Mouse (Mus musculus): ENCODE data around the gene Tfap4. TPM values are rescaled to one million over a fixed set of nuclear protein-coding genes. Genes with fewer than 3 reads are reported as not detected.

The Tfap4 gene
- total RNA-seq, 2 experiments from 2014 or later: 3.0 to 3.1 TPM

- intact Hi-C loops (cut with DNase I): no loop called here
Measured at GRCm38 (mm10) chr16:4558384-4558979, 1.2 kb downstream of the Tfap4 start.

DNA sequence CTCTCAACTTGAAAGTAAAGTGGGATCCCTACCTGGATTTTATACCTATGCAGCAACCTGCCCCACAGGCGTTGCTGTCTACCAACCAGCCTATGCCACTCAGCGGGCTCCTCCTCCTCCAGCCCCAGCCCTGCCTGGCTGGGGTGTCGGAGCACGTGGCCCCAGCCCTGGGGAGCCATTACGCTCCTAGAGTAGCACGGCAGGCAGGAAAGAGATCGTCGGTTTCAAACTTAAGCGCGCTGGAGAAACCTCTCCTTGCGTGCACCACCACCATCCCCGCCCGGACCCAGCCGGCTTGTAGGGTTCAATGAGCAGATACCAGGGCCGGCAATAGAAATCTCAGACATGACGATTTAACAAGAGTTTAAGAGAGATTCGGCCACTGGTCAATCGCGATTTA lies 1.7 kb downstream of the Tfap4 start:
- intact Hi-C loops (cut with DNase I): no loop called here

More at GRCm38 (mm10) chr16:4558384-4558979, 1.2 kb downstream of the Tfap4 start:
- peak; percentile 86 to 91 for DNase-seq

GRCm38 (mm10) chr16:4557085-4557484 lies 2.6 kb downstream of the Tfap4 start:
- no peak for DNase-seq
- intact Hi-C loops (cut with DNase I): no loop called here

More for the DNA sequence above, 1.7 kb downstream of the Tfap4 start:
- peak; percentile 48 to 71 for DNase-seq

DNA sequence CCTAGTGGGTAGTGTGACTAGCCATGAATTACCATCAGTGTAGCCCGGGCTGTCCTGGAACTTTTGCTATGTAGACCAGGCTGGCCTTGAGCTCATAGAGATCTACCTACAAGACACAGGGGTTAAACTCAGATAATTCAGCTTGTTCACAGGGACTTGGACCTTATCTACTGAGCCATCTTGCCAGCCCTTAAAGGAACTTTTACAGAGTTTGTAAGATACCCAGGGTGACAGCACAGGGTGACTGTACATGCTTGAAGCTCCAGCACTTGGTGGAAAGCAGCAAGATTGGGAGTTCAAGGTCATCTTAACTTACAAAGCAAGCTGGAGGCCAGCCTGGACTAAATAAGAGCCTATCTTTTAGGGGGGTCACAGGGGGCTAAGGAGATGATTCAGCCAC lies 4.1 kb downstream of the Tfap4 start:
- intact Hi-C loops (cut with DNase I): no loop called here
- DNase-seq: no peak

- DNase-seq: peak; percentile 43
- intact Hi-C loops (cut with DNase I): loop anchor here (5.0 kb wide), 1 partner anchor 114 kb away; no protein-coding TSS in a partner anchor
Measured at GRCm38 (mm10) chr16:4552829-4553550, 6.7 kb downstream of the Tfap4 start.

DNA sequence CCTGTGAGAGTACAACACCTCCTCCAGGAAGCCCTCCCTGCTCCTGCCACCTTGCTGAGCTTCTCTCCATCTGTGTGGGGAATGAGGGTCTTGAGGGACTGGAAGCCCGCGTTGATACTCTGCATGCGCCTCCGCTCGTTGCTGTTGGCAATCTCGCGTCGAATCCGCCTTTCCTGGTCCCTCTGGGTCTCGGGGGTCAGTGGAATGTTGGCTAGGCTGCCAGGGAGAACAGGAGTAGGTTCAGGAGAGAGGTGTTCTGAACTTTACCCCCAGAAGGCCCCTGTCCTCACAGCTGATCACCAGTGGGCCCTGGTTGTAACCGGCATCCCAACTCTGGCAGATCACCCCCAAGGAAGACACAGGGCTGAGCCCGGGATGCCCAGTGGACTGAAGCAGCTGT lies 7.8 kb downstream of the Tfap4 start:
- intact Hi-C loops (cut with DNase I): loop anchor here (1.0 to 5.0 kb wide), 3 partner anchors 16 to 115 kb away; no protein-coding TSS in a partner anchor
- no peak for DNase-seq

DNA sequence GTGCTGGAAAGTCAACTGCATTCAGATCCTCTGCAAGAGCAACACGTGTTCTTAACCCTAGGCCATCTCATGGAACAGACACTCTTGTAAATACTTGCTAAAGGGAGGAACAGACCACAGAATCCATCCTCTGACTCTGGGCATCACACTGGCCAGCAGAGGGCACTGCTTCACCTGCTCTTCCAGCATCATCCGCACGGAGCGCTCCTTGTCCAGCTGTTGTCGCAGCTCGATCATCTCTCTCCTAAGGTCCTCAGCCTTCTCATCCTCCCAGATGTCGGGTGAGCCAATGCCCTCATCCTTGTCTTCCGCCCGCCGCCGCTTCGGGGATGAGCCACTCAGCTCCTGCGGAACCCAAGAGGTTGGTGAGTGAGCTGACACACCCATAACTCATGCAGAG lies 8.6 kb downstream of the Tfap4 start:
- peak; percentile 77 to 80 for DNase-seq
- intact Hi-C loops (cut with DNase I): loop anchor here (1.0 to 5.0 kb wide), 3 partner anchors 17 to 116 kb away; no protein-coding TSS in a partner anchor

- intact Hi-C loops (cut with DNase I): no loop called here
- no peak for DNase-seq
Measured at GRCm38 (mm10) chr16:4548953-4549688, 10.5 kb downstream of the Tfap4 start.

DNA sequence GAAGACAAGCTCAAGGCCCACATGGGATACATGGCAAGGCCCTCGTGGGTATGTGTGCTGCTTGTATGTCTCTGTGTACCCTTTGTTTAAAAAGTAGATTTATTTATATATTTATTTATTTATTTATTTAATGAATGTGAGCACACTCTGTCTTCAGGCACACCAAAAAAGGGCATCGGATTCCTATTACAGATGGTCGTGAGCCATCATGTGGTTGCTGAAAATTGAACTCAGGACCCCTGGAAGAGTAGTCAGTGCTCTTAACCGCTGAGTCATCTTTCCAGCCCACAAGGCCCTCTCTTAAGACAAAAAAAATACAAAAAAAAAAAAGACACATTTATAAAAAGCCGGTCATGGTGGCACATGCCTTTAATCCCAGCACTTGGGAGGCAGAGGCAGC lies 12.0 kb downstream of the Tfap4 start:
- intact Hi-C loops (cut with DNase I): no loop called here
- DNase-seq: no peak

DNA sequence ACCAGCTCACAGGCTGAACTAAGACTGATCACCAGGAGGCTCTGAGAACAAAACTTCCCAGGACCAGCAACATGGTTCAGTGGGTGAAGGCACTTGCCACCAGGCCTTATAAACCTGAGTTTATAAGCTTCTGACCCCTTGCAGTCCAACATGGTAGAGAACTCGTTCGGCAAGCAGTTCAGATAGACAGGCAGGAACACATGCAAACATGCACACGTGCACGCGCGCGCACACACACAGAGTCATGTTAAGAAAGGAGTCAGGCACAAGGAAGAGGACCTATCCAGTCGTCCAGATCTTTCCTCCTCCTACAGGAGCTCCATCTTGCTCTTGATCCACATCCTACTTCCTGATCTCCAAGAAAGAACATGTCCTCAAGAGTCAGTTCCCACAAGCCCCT lies 12.8 kb downstream of the Tfap4 start:
- intact Hi-C loops (cut with DNase I): no loop called here

GRCm38 (mm10) chr16:4544845-4545244 lies 14.8 kb downstream of the Tfap4 start:
- no peak for DNase-seq
- intact Hi-C loops (cut with DNase I): loop anchor here (5.0 kb wide), 1 partner anchor 123 kb away; the partner anchor contains the start of gene Adcy9

More for the DNA sequence above, 12.8 kb downstream of the Tfap4 start:
- no peak for DNase-seq

GRCm38 (mm10) chr16:4543266-4543665 lies 16.4 kb downstream of the Tfap4 start:
- DNase-seq: no peak
- intact Hi-C loops (cut with DNase I): loop anchor here (5.0 kb wide), 1 partner anchor 121 kb away; the partner anchor contains the start of gene Adcy9

GRCm38 (mm10) chr16:4542236-4542774 lies 17.3 kb downstream of the Tfap4 start:
- intact Hi-C loops (cut with DNase I): loop anchor here (1.0 to 5.0 kb wide), 2 partner anchors 53 to 120 kb away; partner anchors contain the start of gene Adcy9
- DNase-seq: no peak

DNA sequence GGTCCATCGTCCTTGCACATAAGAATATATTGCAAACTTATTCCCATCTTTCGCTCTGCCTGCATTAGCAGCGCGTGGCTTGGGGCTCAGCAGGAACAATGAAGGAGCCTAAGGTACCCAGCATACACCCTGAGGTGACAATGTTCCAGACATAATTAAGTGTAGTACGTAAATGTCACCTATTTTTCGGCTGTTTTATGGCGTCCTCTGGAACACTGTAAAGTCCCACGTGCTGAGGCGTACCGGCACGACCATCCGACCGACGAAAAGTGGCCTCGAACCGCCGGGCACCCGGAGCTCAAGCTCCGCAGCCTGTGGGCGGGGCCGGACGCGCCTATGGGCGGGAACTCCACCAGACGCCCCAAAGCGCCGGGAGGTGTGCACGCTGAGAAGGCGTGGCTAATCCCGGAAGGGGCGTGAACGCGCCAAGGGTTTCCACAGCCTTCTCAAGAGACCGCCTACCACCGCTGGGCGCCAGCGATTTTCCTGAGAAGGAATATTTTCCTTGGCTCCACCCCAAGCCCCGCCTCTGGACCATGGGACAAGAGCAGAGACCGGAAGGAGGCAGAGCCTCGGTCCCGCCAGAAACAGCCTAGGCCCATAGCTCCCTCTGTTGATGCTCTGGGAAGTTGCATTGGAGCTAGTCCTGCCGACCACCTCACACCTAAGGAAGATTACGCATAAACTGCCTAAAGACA lies 18.0 kb downstream of the Tfap4 start, which contains the start of gene Srl:
Gene Srl, minus strand, starts transcription at position 316 of the 698 bp plus-strand sequence.
- peak; percentile 100 for DNase-seq
- intact Hi-C loops (cut with DNase I): loop anchor here (1.0 to 5.0 kb wide), 3 partner anchors 52 to 225 kb away; partner anchors contain the start of gene Adcy9

DNA sequence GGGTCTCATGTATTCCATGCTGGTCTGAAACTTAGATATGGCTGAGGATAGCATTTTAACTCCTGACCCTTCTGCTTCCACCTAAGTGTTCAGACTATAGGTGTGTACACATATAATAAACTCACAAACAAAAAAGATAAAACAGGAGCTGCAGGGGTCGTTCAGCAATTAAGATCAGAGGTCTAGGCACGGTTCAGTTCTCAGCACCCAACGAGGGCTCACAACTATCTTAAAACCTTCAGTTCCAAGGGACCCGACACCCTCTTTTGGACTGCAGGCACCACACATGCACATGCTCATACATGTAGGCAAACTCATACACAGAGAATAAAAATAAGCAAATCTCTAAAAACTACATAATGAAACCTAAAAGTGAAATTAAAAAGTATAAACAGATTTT lies 18.6 kb downstream of the Tfap4 start:
- DNase-seq: no peak
- intact Hi-C loops (cut with DNase I): loop anchor here (2.0 to 5.0 kb wide), 2 partner anchors 119 to 224 kb away; partner anchors contain the start of gene Adcy9

- intact Hi-C loops (cut with DNase I): loop anchor here (2.0 to 5.0 kb wide), 2 partner anchors 118 to 223 kb away; partner anchors contain the start of gene Adcy9
- DNase-seq: no peak
Measured at GRCm38 (mm10) chr16:4540064-4540775, 19.4 kb downstream of the Tfap4 start.

DNA sequence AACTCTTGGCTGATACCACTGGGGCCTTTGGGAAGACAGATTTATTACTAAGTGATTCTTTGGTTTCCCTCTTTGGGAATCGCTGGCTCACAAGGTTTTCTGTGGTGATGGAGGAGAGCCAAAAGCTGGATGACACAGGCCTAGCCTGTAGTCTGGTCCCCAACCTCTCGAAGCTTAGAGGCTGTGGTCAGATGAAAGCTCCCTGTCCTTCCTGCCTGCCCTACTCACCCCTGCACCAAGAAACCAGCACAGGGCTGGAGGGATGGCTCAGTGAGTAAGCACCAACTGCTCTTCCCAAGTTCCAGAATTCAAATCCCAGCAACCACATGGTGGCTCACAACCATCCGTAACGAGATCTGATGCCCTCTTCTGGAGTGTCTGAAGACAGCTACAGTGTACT lies 20.1 kb downstream of the Tfap4 start:
- DNase-seq: no peak
- intact Hi-C loops (cut with DNase I): no loop called here

- intact Hi-C loops (cut with DNase I): no loop called here
- DNase-seq: no peak
Measured at GRCm38 (mm10) chr16:4537616-4538358, 21.9 kb downstream of the Tfap4 start.

Measured in heart, postnatal 14 days (tissue).